Mouse (Mus musculus) hindbrain, embryonic 13.5 days (tissue): ENCODE measurements around the gene Tead4. TPM values are rescaled to one million over a fixed set of nuclear protein-coding genes. Genes with fewer than 3 reads are reported as not detected.
"Not testable (repeated sequence)": the region's sequence is repeated elsewhere in the genome, so short reads cannot be mapped to it uniquely, and the experiment has no call there.

ENCODE experiments used
- ATAC-seq: fragments of 200-750 bp; cut with Nextera tagmentation; 2 replicates; pipeline ENCODE4 v1.8.0; 2017; ENCODE audit warnings: moderate TSS enrichment; ENCODE audit not compliant: low FRiP score
- H3K27ac ChIP-seq: fragments of 300-500 bp; sonication (generic); 2 replicates; pipeline ENCODE4 v1.5.1; 2015; ENCODE audit warnings: inconsistent platforms, mild to moderate bottlenecking, moderate library complexity
- H3K27me3 ChIP-seq: fragments of 300-500 bp; sonication (generic); 2 replicates; pipeline ENCODE4 v1.6.1; 2015; ENCODE audit warnings: mild to moderate bottlenecking, inconsistent platforms
- H3K36me3 ChIP-seq: fragments of 300-500 bp; sonication (generic); 2 replicates; pipeline ENCODE4 v1.6.1; 2015; ENCODE audit warnings: mild to moderate bottlenecking, inconsistent platforms
- H3K4me1 ChIP-seq: fragments of 300-500 bp; sonication (generic); replicated peaks from 2 replicates; pipeline ENCODE4 v1.6.1; 2015; ENCODE audit warnings: inconsistent platforms
- H3K4me2 ChIP-seq: fragments of 300-500 bp; sonication (generic); 2 replicates; pipeline ENCODE4 v1.6.1; 2015; ENCODE audit warnings: inconsistent platforms, mild to moderate bottlenecking, moderate library complexity
- H3K4me3 ChIP-seq: fragments of 300-500 bp; sonication (generic); 2 replicates; pipeline ENCODE4 v1.5.1; 2015; ENCODE audit warnings: mild to moderate bottlenecking, inconsistent platforms
- H3K9ac ChIP-seq: fragments of 300-500 bp; sonication (generic); 2 replicates; pipeline ENCODE4 v1.6.1; 2015; ENCODE audit warnings: mild to moderate bottlenecking, inconsistent platforms
- H3K9me3 ChIP-seq: fragments of 300-500 bp; sonication (generic); 2 replicates; pipeline ENCODE4 v1.6.1; 2016; ENCODE audit warnings: inconsistent platforms
- WGBS: fragments of 180-500 bp; shearing (Covaris S2); methylation state at CpG from one replicate; pipeline ENCODE4 v1.1.7; 2015; 5-methylcytosine and 5-hydroxymethylcytosine counted together
- polyA plus RNA-seq: library from polyadenylated mRNA; unstranded; fragments of >200 nt; fragmentation: Nextera tagmentation; extraction: Ambion mirVana; gene quantifications from 2 replicates; pipeline ENCODE4 v1.2.1, GENCODE M21; 2015

The Tead4 gene
- polyA plus RNA-seq, 1 experiment from 2014 or later = 0.53 TPM

GRCm38 (mm10) chr6:128225846-128226176, 74.8 kb downstream of the Tead4 start:
- Histone ChIP-seq H3K4me1 (no peaks in the 10 kb centered on the region), H3K27me3 (no peaks in the 10 kb centered on the region), H3K9me3 (no peaks in the 10 kb centered on the region), H3K27ac (no peak overlapping the region), H3K4me3 (no peak overlapping the region), H3K4me2 (no peak overlapping the region), H3K9ac (no peak overlapping the region), H3K36me3 (no peaks in the 10 kb centered on the region)
- no peak for ATAC-seq
- 78% methylated on average over 1 of the region's 1 CpGs for WGBS

- H3K36me3 ChIP-seq = no peaks in the 10 kb centered on the region
- WGBS = 68% methylated on average over 4 of the region's 4 CpGs
- no peaks in the 10 kb centered on the region for H3K9me3 ChIP-seq
- no peaks in the 10 kb centered on the region for H3K27me3 ChIP-seq
- ATAC-seq = no peak
- H3K4me2 ChIP-seq = no peak overlapping the region
- no peak overlapping the region for H3K4me3 ChIP-seq
- no peaks in the 10 kb centered on the region for H3K4me1 ChIP-seq
- no peak overlapping the region for H3K9ac ChIP-seq
- no peak overlapping the region for H3K27ac ChIP-seq
Measured at GRCm38 (mm10) chr6:128225009-128225845, 75.4 kb downstream of the Tead4 start.

- no peak overlapping the region for H3K9ac ChIP-seq
- no peaks in the 10 kb centered on the region for H3K36me3 ChIP-seq
- no peaks in the 10 kb centered on the region for H3K27me3 ChIP-seq
- no peaks in the 10 kb centered on the region for H3K4me1 ChIP-seq
- no peaks in the 10 kb centered on the region for H3K9me3 ChIP-seq
- H3K27ac ChIP-seq = no peak overlapping the region
- no peak for ATAC-seq
- H3K4me2 ChIP-seq = no peak overlapping the region
- H3K4me3 ChIP-seq = no peak overlapping the region
Measured at GRCm38 (mm10) chr6:128223159-128223558, 77.5 kb downstream of the Tead4 start.

GRCm38 (mm10) chr6:128215004-128215403, 85.6 kb downstream of the Tead4 start:
- not testable (repeated sequence) for H3K4me2 ChIP-seq, H3K27ac ChIP-seq, H3K9me3 ChIP-seq, H3K4me1 ChIP-seq, H3K4me3 ChIP-seq, ATAC-seq, H3K36me3 ChIP-seq, H3K27me3 ChIP-seq, H3K9ac ChIP-seq
- WGBS = 94% methylated on average over 4 of the region's 4 CpGs

- H3K4me2 ChIP-seq, H3K4me3 ChIP-seq, H3K4me1 ChIP-seq, ATAC-seq, H3K9ac ChIP-seq, H3K36me3 ChIP-seq, H3K27ac ChIP-seq, H3K9me3 ChIP-seq, H3K27me3 ChIP-seq: not testable (repeated sequence)
- WGBS = 100% methylated on average over 1 of the region's 1 CpGs
Measured at GRCm38 (mm10) chr6:128209199-128209598, 91.4 kb downstream of the Tead4 start.

- Histone ChIP-seq H3K27me3 (no peaks in the 10 kb centered on the region), H3K36me3 (no peaks in the 10 kb centered on the region), H3K4me3 (no peak overlapping the region), H3K27ac (no peak overlapping the region), H3K4me1 (no peaks in the 10 kb centered on the region), H3K9me3 (no peaks in the 10 kb centered on the region), H3K4me2 (no peak overlapping the region), H3K9ac (no peak overlapping the region)
- no peak for ATAC-seq
- WGBS = 87% methylated on average over 8 of the region's 8 CpGs
Measured at GRCm38 (mm10) chr6:128208491-128209170, 92.0 kb downstream of the Tead4 start.

GRCm38 (mm10) chr6:128203557-128203956, 97.1 kb downstream of the Tead4 start:
- H3K4me2 ChIP-seq = no peak overlapping the region
- WGBS = 86% methylated on average over 1 of the region's 1 CpGs
- ATAC-seq = no peak

GRCm38 (mm10) chr6:128200847-128201640, 99.6 kb downstream of the Tead4 start:
- Histone ChIP-seq H3K9me3 (no peaks in the 10 kb centered on the region), H3K4me3 (peak overlapping the region; percentile 61), H3K27me3 (no peaks in the 10 kb centered on the region), H3K9ac (peak overlapping the region; percentile 67), H3K4me1 (peaks cover 8% of the 10 kb centered on the region), H3K36me3 (no peaks in the 10 kb centered on the region), H3K27ac (no peak overlapping the region), H3K4me2 (peak overlapping the region; percentile 88)
- WGBS = 2% methylated on average over 20 of the region's 20 CpGs
- ATAC-seq = no peak; the same call in 1 of the 2 replicates

More at GRCm38 (mm10) chr6:128203557-128203956, 97.1 kb downstream of the Tead4 start:
- Histone ChIP-seq H3K36me3 (no peaks in the 10 kb centered on the region), H3K27ac (no peak overlapping the region), H3K9me3 (no peaks in the 10 kb centered on the region), H3K4me1 (peaks cover 8% of the 10 kb centered on the region), H3K27me3 (no peaks in the 10 kb centered on the region), H3K4me3 (no peak overlapping the region), H3K9ac (no peak overlapping the region)

GRCm38 (mm10) chr6:128200116-128200846, 100.3 kb downstream of the Tead4 start:
- WGBS = under 1% methylated on average over 54 of the region's 54 CpGs
- Histone ChIP-seq H3K4me2 (peak overlapping the region; percentile 88), H3K9me3 (no peaks in the 10 kb centered on the region), H3K4me3 (peak overlapping the region; percentile 61), H3K27me3 (no peaks in the 10 kb centered on the region), H3K9ac (peak overlapping the region; percentile 80), H3K4me1 (peaks cover 8% of the 10 kb centered on the region), H3K36me3 (no peaks in the 10 kb centered on the region), H3K27ac (peak overlapping the region; percentile 52; the same call in 1 of the 2 replicates)
- peak; percentile 99 for ATAC-seq

GRCm38 (mm10) chr6:128183521-128183920, 117.1 kb downstream of the Tead4 start:
- no peak overlapping the region for H3K4me2 ChIP-seq
- no peaks in the 10 kb centered on the region for H3K4me1 ChIP-seq
- H3K9ac ChIP-seq = no peak overlapping the region
- H3K27me3 ChIP-seq = no peaks in the 10 kb centered on the region
- no peaks in the 10 kb centered on the region for H3K36me3 ChIP-seq
- no peak overlapping the region for H3K27ac ChIP-seq
- ATAC-seq = no peak
- 59% methylated on average over 2 of the region's 2 CpGs for WGBS
- H3K9me3 ChIP-seq = no peaks in the 10 kb centered on the region
- no peak overlapping the region for H3K4me3 ChIP-seq

- no peaks in the 10 kb centered on the region for H3K4me1 ChIP-seq
- no peak overlapping the region for H3K4me2 ChIP-seq
- no peaks in the 10 kb centered on the region for H3K9me3 ChIP-seq
- H3K27ac ChIP-seq = no peak overlapping the region
- ATAC-seq = no peak
- no peak overlapping the region for H3K9ac ChIP-seq
- H3K4me3 ChIP-seq = no peak overlapping the region
- no peaks in the 10 kb centered on the region for H3K36me3 ChIP-seq
- 60% methylated on average over 5 of the region's 5 CpGs for WGBS
- no peaks in the 10 kb centered on the region for H3K27me3 ChIP-seq
Measured at GRCm38 (mm10) chr6:128181176-128181575, 119.4 kb downstream of the Tead4 start.

GRCm38 (mm10) chr6:128179651-128180050, 121.0 kb downstream of the Tead4 start:
- no peaks in the 10 kb centered on the region for H3K4me1 ChIP-seq
- no peak overlapping the region for H3K27ac ChIP-seq
- H3K9ac ChIP-seq = 0 out of 2 replicates have a peak overlapping the region, but pooled peaks have one; percentile 14
- H3K9me3 ChIP-seq = no peaks in the 10 kb centered on the region
- no peak overlapping the region for H3K4me2 ChIP-seq
- WGBS = 97% methylated on average over 1 of the region's 1 CpGs
- no peak overlapping the region for H3K4me3 ChIP-seq
- no peaks in the 10 kb centered on the region for H3K36me3 ChIP-seq
- ATAC-seq = no peak
- H3K27me3 ChIP-seq = no peaks in the 10 kb centered on the region
